In the genomic region with DNA sequence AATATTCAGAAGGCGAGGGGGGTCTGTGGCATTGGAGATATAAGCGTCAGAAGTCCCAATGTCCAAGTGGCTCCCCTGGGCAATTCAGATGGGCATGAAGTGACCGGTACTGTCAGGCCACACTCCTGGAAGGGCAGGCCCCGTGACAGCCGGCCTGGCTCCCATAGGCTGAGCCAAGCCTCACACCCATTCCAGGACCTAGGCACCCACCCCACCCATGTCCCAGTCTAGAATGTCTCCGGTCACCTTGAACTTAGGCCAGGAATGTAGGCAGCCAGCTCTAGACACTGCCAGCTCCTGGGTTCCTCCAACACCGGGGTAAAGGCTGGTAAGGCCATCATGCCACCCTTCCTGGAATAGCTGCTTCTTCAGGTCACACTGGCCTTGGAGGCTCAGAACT, we compare ENCODE assay signal across 17 mouse cellular contexts. TPM values are rescaled to one million over a fixed set of nuclear protein-coding genes. Genes with fewer than 3 reads are reported as not detected.
A peak's percentile ranks its signal among the peaks of the same experiment; 100 is the strongest.
DNase-seq lines count a peak whose midpoint lies in the region; ATAC-seq and TF ChIP-seq lines count a peak whose summit lies in the region.
"Had no signal": no experiment of that assay in that cellular context is flagged by ENCODE, and none has a peak within 500 bp of the region (broad histone marks: within the 10 kb centered on the region; RNA-seq: fewer than 3 reads in every experiment).

No protein-coding gene starts in this region.

- H3K9ac ChIP-seq in heart, embryonic 11.5 days (ENCODE audit: low read depth, low read length), result no peak overlapping the region
- H3K9ac ChIP-seq in heart, postnatal 0 days (replicated peaks; ENCODE audit: low read depth, low read length), result no peak overlapping the region
- no peak overlapping the region for H3K9ac ChIP-seq in hindbrain, embryonic 11.5 days (ENCODE audit: low read depth, low read length)
- H3K9ac ChIP-seq: intestine, embryonic 15.5 days; liver, embryonic 14.5 days had no signal

- H3K9me3 ChIP-seq in heart, embryonic 11.5 days (replicated peaks; ENCODE audit: control insufficient read depth, low read length), result peaks cover 2% of the 10 kb centered on the region; the same call in 1 of the 2 replicates
- H3K9me3 ChIP-seq in heart, postnatal 0 days (replicated peaks; ENCODE audit: control insufficient read depth, low read length), result no peaks in the 10 kb centered on the region
- no peaks in the 10 kb centered on the region for H3K9me3 ChIP-seq in hindbrain, embryonic 11.5 days (ENCODE audit: control insufficient read depth, low read length)
- H3K9me3 ChIP-seq: heart, embryonic 13.5 days; intestine, embryonic 15.5 days had no signal

- H3K4me3 ChIP-seq in heart, embryonic 11.5 days (ENCODE audit: low read depth, low read length), result no peak overlapping the region
- H3K4me3 ChIP-seq in heart, postnatal 0 days (ENCODE audit: low read depth, low read length), result no peak overlapping the region
- H3K4me3 ChIP-seq in hindbrain, embryonic 11.5 days (ENCODE audit: low read depth, low read length), result no peak overlapping the region
- H3K4me3 ChIP-seq: heart, embryonic 13.5 days; intestine, embryonic 15.5 days had no signal

- DNase-seq in heart, adult 18-20 months, result peak; percentile 73 to 86
- peak; percentile 75 for DNase-seq in adrenal gland, postnatal 14 days
- peak; percentile 52 to 55 for DNase-seq in cerebellum, postnatal 10 days
- DNase-seq in heart, postnatal 0 days (ENCODE audit: low spot score), result no peak
- DNase-seq in right cerebral cortex, adult 2 months (ENCODE audit: low spot score in 2 of 2), result no peak
- DNase-seq in layer of hippocampus, adult 8-10 months (ENCODE audit: low spot score in 2 of 2), result no peak
- DNase-seq in hindbrain, embryonic 11.5 days (ENCODE audit: low spot score), result no peak

- TF ChIP-seq CTCF in heart, postnatal 0 days (IDR thresholded peaks at IDR 0.05; ENCODE audit: low read depth), result no peak

- no peak for ATAC-seq in heart, embryonic 11.5 days (replicated peaks; ENCODE audit: insufficient number of reproducible peaks, low FRiP score, low TSS enrichment)
- peak; percentile 42 for ATAC-seq in heart, postnatal 0 days (ENCODE audit: insufficient read depth, low read depth)
- ATAC-seq in hindbrain, embryonic 11.5 days (ENCODE audit: low FRiP score), result no peak
- ATAC-seq: intestine, embryonic 15.5 days had no signal

- H3K4me2 ChIP-seq in heart, embryonic 11.5 days, result no peak overlapping the region
- no peak overlapping the region for H3K4me2 ChIP-seq in heart, postnatal 0 days (ENCODE audit: low read depth, low read length)
- H3K4me2 ChIP-seq in hindbrain, embryonic 11.5 days (replicated peaks; ENCODE audit: low read depth, low read length), result no peak overlapping the region

- WGBS in heart, embryonic 11.5 days (ENCODE audit: insufficient replicate concordance), result 84% methylated on average over 7 of the region's 7 CpGs
- 79% methylated on average over 7 of the region's 7 CpGs for WGBS in heart, postnatal 0 days
- WGBS in hindbrain, embryonic 11.5 days, result 90% methylated on average over 7 of the region's 7 CpGs

- no peaks in the 10 kb centered on the region for H3K4me1 ChIP-seq in heart, embryonic 11.5 days (ENCODE audit: control insufficient read depth, insufficient read depth, low read length)
- H3K4me1 ChIP-seq in heart, postnatal 0 days (ENCODE audit: control insufficient read depth, insufficient read depth), result peaks cover 17% of the 10 kb centered on the region
- H3K4me1 ChIP-seq in hindbrain, embryonic 11.5 days (replicated peaks; ENCODE audit: control insufficient read depth, insufficient read depth, low read length), result 0 out of 2 replicates have a peak, but pooled peaks cover 1% of the 10 kb centered on the region
- H3K4me1 ChIP-seq: intestine, embryonic 15.5 days had no signal

- TF ChIP-seq EP300 in heart, postnatal 0 days (IDR thresholded peaks at IDR 0.05; ENCODE audit: low read depth), result no peak

- no peak overlapping the region for H3K27ac ChIP-seq in heart, embryonic 11.5 days (ENCODE audit: low read depth, low read length)
- peak overlapping the region; percentile 38; the same call in 1 of the 2 replicates for H3K27ac ChIP-seq in heart, postnatal 0 days (ENCODE audit: low read depth)
- H3K27ac ChIP-seq in hindbrain, embryonic 11.5 days (ENCODE audit: low read depth, low read length), result no peak overlapping the region
- H3K27ac ChIP-seq: heart, embryonic 13.5 days; intestine, embryonic 15.5 days; liver, embryonic 14.5 days; macrophage had no signal

- 0 out of 2 replicates have a peak, but pooled peaks cover 2% of the 10 kb centered on the region for H3K27me3 ChIP-seq in heart, embryonic 11.5 days (ENCODE audit: control insufficient read depth, insufficient read depth, low read length)
- no peaks in the 10 kb centered on the region for H3K27me3 ChIP-seq in heart, postnatal 0 days (ENCODE audit: control insufficient read depth, insufficient read depth, low read length)
- no peaks in the 10 kb centered on the region for H3K27me3 ChIP-seq in hindbrain, embryonic 11.5 days (ENCODE audit: control insufficient read depth, insufficient read depth, low read length)
- H3K27me3 ChIP-seq: intestine, embryonic 15.5 days had no signal

- no peaks in the 10 kb centered on the region for H3K36me3 ChIP-seq in heart, embryonic 11.5 days (ENCODE audit: control insufficient read depth, insufficient read depth, low read length)
- no peaks in the 10 kb centered on the region for H3K36me3 ChIP-seq in heart, postnatal 0 days (replicated peaks; ENCODE audit: control insufficient read depth, insufficient read depth, low read length)
- H3K36me3 ChIP-seq in hindbrain, embryonic 11.5 days (ENCODE audit: control insufficient read depth, insufficient read depth, low read length), result no peaks in the 10 kb centered on the region
- H3K36me3 ChIP-seq: heart, embryonic 13.5 days; intestine, embryonic 15.5 days had no signal

RNA-seq across cellular contexts. Expression of a gene that starts 9.0 kb away (rescaled TPM):
- total RNA-seq in heart, adult 18-20 months (2021), result not detected
- not detected in 2 replicates for polyA plus RNA-seq in heart, embryonic 11.5 days (2014; fragmentation: Nextera tagmentation; extraction: Ambion mirVana)
- 0.19 TPM in 1 of 2 replicates, not detected in the other for total RNA-seq in adrenal gland, postnatal 14 days (2021)
- total RNA-seq in heart, postnatal 0 days (2014; rRNA removed; ENCODE audit: low replicate concordance), result not detected in 2 replicates
- polyA plus RNA-seq in heart, postnatal 0 days (2015; fragmentation: Nextera tagmentation; extraction: Ambion mirVana), result not detected in 2 replicates
- total RNA-seq in layer of hippocampus, adult 8-10 months (2022), result not detected
- not detected in 2 replicates for polyA plus RNA-seq in hindbrain, embryonic 11.5 days (2014; fragmentation: Nextera tagmentation; extraction: Ambion mirVana)
- total RNA-seq: layer of hippocampus, adult 18-20 months; left cerebral cortex, postnatal 36 days had no signal
- polyA plus RNA-seq: C2C12; heart, embryonic 13.5 days; intestine, embryonic 15.5 days; macrophage; testis, adult 2 months; urinary bladder, adult 2 months had no signal

RNA-seq across cellular contexts. Expression of a gene that starts 26.4 kb away (rescaled TPM):
- under 1 TPM in 1 of 2 experiments, not detected in 1; 0.10 TPM for total RNA-seq in heart, adult 18-20 months (2021)
- polyA plus RNA-seq in heart, embryonic 11.5 days (2014; fragmentation: Nextera tagmentation; extraction: Ambion mirVana), result 0.49 and 0.87 TPM in 2 replicates
- 4.2 and 8.4 TPM in 2 replicates for total RNA-seq in adrenal gland, postnatal 14 days (2021)
- 0.46 TPM in 1 of 2 replicates, not detected in the other for total RNA-seq in heart, postnatal 0 days (2014; rRNA removed; ENCODE audit: low replicate concordance)
- 0.18 and 0.29 TPM in 2 replicates for polyA plus RNA-seq in heart, postnatal 0 days (2015; fragmentation: Nextera tagmentation; extraction: Ambion mirVana)
- total RNA-seq in layer of hippocampus, adult 8-10 months (2022), result 100 to 1,000 TPM; 302 to 347 (median 323) TPM
- 8.0 and 9.2 TPM in 2 replicates for polyA plus RNA-seq in hindbrain, embryonic 11.5 days (2014; fragmentation: Nextera tagmentation; extraction: Ambion mirVana)
- polyA plus RNA-seq: C2C12, macrophage had no signal

RNA-seq across cellular contexts. Expression of a gene that starts 35.7 kb away (rescaled TPM):
- total RNA-seq in heart, adult 18-20 months (2021), result 1 to 10 TPM; 2.6 to 8.8 TPM
- polyA plus RNA-seq in heart, embryonic 11.5 days (2014; fragmentation: Nextera tagmentation; extraction: Ambion mirVana), result 0.34 and 0.97 TPM in 2 replicates
- total RNA-seq in adrenal gland, postnatal 14 days (2021), result 65.0 and 67.7 TPM in 2 replicates
- not detected in 2 replicates for total RNA-seq in heart, postnatal 0 days (2014; rRNA removed; ENCODE audit: low replicate concordance)
- polyA plus RNA-seq in heart, postnatal 0 days (2015; fragmentation: Nextera tagmentation; extraction: Ambion mirVana), result 0.32 and 0.48 TPM in 2 replicates
- 10 to 100 TPM in 2 of 4 experiments, 1 to 10 TPM in 2; 7.3 to 11.5 (median 9.4) TPM for total RNA-seq in layer of hippocampus, adult 8-10 months (2022)
- 0.71 and 1.4 TPM in 2 replicates for polyA plus RNA-seq in hindbrain, embryonic 11.5 days (2014; fragmentation: Nextera tagmentation; extraction: Ambion mirVana)
- polyA plus RNA-seq: C2C12, macrophage had no signal

Comparison
In these comparisons a context has a peak if more than half of its experiments do, and no peak if none do; other contexts are left out.
1. DNase-seq: peak in heart, adult 18-20 months (2 of 2), adrenal gland, postnatal 14 days (single experiment) and cerebellum, postnatal 10 days (2 of 2); none in heart, postnatal 0 days (single experiment), right cerebral cortex, adult 2 months (0 of 2), layer of hippocampus, adult 8-10 months (0 of 2) and hindbrain, embryonic 11.5 days (single experiment).
2. RNA of a gene that starts 26.4 kb away (total RNA-seq): 302 to 347 TPM in layer of hippocampus, adult 8-10 months; 4.2 to 8.4 TPM in adrenal gland, postnatal 14 days, 0.46 TPM in heart, postnatal 0 days and 0.10 TPM in heart, adult 18-20 months; every median in the first group is over 10 times any median in the second.